Mouse (Mus musculus): ENCODE results near the gene Cetn4. TPM values are rescaled to one million over a fixed set of nuclear protein-coding genes. Genes with fewer than 3 reads are reported as not detected.

Cetn4 gene
- polyA plus RNA-seq, 1 experiment from 2014 or later, result 2.5 TPM

DNA sequence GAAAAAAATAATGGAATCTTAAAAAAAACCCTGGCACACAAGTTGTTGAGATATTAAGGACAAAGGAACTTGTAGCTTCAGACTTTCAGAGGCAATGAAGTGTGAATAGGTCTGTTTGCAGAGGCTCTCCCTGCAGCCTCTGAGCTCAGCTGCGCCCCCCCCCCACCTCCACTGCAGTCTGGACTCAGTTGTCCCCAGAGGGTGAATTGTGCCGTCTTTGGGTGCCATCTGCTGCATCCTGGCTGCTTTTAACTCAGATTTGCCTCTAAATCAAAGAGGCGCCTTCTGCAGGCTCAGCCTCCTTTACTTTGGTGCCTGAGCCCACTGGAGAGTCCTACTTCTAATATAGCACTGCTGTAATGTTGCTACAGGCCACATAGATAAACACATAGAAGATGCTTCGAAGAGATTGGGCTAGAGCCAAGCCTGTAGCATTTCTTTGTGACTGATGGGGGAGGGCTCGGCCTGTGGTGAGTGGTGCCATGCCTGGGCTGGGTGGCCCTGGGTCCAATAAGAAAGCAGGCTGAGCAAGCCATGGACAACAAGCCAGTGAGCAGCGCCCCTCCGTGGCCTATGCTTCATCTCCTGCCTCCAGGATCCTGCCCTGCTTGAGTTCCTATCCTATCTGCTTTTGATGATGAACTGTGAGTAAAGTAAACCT is 21.5 kb downstream of the Cetn4 start:
- Histone ChIP-seq H3K9me3 (ENCODE audit: control insufficient read depth, low read length) (no peaks in the 10 kb centered on the region), H3K4me1 (replicated peaks; ENCODE audit: control insufficient read depth, insufficient read depth, low read length) (no peaks in the 10 kb centered on the region), H3K9ac (ENCODE audit: low read length) (no peak overlapping the region), H3K27ac (ENCODE audit: low read depth, low read length) (no peak overlapping the region), H3K4me2 (ENCODE audit: low read depth, low read length, severe bottlenecking) (no peak overlapping the region), H3K27me3 (ENCODE audit: control insufficient read depth, insufficient read depth, low read length) (no peaks in the 10 kb centered on the region), H3K36me3 (ENCODE audit: control insufficient read depth, insufficient read depth, low read length) (no peaks in the 10 kb centered on the region), H3K4me3 (ENCODE audit: low read depth, low read length) (no peak overlapping the region)
- no peak for ATAC-seq (replicated peaks; ENCODE audit: low FRiP score)
- DNase-seq (ENCODE audit: low spot score), result no peak
- 71% methylated on average over 7 of the region's 7 CpGs for WGBS

- no peak overlapping the region for H3K4me3 ChIP-seq (ENCODE audit: low read depth, low read length)
- 92% methylated on average over 2 of the region's 2 CpGs for WGBS
- no peaks in the 10 kb centered on the region for H3K27me3 ChIP-seq (ENCODE audit: control insufficient read depth, insufficient read depth, low read length)
- no peaks in the 10 kb centered on the region for H3K36me3 ChIP-seq (ENCODE audit: control insufficient read depth, insufficient read depth, low read length)
- no peak overlapping the region for H3K4me2 ChIP-seq (ENCODE audit: low read depth, low read length, severe bottlenecking)
- no peak overlapping the region for H3K27ac ChIP-seq (ENCODE audit: low read depth, low read length)
- no peaks in the 10 kb centered on the region for H3K4me1 ChIP-seq (replicated peaks; ENCODE audit: control insufficient read depth, insufficient read depth, low read length)
- no peak overlapping the region for H3K9ac ChIP-seq (ENCODE audit: low read length)
- H3K9me3 ChIP-seq (ENCODE audit: control insufficient read depth, low read length), result no peaks in the 10 kb centered on the region
- DNase-seq (ENCODE audit: low spot score) (no peak), ATAC-seq (replicated peaks; ENCODE audit: low FRiP score) (no peak)
Measured at GRCm38 (mm10) chr3:37289237-37289636, 23.3 kb downstream of the Cetn4 start.

GRCm38 (mm10) chr3:37283234-37283633 is 29.3 kb downstream of the Cetn4 start:
- Histone ChIP-seq H3K27me3 (ENCODE audit: control insufficient read depth, insufficient read depth, low read length) (no peaks in the 10 kb centered on the region), H3K4me3 (ENCODE audit: low read depth, low read length) (no peak overlapping the region), H3K36me3 (ENCODE audit: control insufficient read depth, insufficient read depth, low read length) (no peaks in the 10 kb centered on the region), H3K9me3 (ENCODE audit: control insufficient read depth, low read length) (no peaks in the 10 kb centered on the region), H3K4me1 (replicated peaks; ENCODE audit: control insufficient read depth, insufficient read depth, low read length) (no peaks in the 10 kb centered on the region), H3K4me2 (ENCODE audit: low read depth, low read length, severe bottlenecking) (no peak overlapping the region), H3K27ac (ENCODE audit: low read depth, low read length) (no peak overlapping the region), H3K9ac (ENCODE audit: low read length) (no peak overlapping the region)
- 85% methylated on average over 4 of the region's 4 CpGs for WGBS
- ATAC-seq (replicated peaks; ENCODE audit: low FRiP score) (no peak), DNase-seq (ENCODE audit: low spot score) (no peak)

- ATAC-seq (replicated peaks; ENCODE audit: low FRiP score), result no peak
- Histone ChIP-seq H3K4me2 (ENCODE audit: low read depth, low read length, severe bottlenecking) (no peak overlapping the region), H3K36me3 (ENCODE audit: control insufficient read depth, insufficient read depth, low read length) (no peaks in the 10 kb centered on the region), H3K4me1 (replicated peaks; ENCODE audit: control insufficient read depth, insufficient read depth, low read length) (no peaks in the 10 kb centered on the region), H3K9ac (ENCODE audit: low read length) (no peak overlapping the region), H3K27ac (ENCODE audit: low read depth, low read length) (no peak overlapping the region), H3K4me3 (ENCODE audit: low read depth, low read length) (no peak overlapping the region), H3K27me3 (ENCODE audit: control insufficient read depth, insufficient read depth, low read length) (no peaks in the 10 kb centered on the region), H3K9me3 (ENCODE audit: control insufficient read depth, low read length) (no peaks in the 10 kb centered on the region)
- WGBS, result 86% methylated on average over 11 of the region's 11 CpGs
- no peak for DNase-seq (ENCODE audit: low spot score)
Measured at GRCm38 (mm10) chr3:37282299-37282922, 30.1 kb downstream of the Cetn4 start.

DNA sequence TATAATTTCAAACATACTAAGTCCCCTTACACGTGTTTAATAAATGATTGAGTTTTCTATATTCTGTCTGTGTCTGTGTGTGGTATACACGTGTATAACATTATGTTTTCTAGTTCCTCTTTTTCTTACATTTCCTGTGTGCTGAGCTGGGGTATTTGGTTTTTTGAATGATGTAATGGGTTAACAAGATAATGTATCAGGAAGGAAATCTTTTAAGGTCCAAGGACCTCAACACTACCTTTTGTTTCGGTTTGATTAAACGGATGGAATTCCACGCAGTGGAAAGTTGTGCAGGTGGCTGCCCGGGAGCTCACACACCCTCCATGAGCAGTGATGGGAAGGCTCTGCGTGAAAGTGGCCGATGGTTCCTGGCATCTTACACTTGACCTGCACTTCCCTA is 31.6 kb downstream of the Cetn4 start:
- Histone ChIP-seq H3K4me2 (ENCODE audit: low read depth, low read length, severe bottlenecking) (no peak overlapping the region), H3K9me3 (ENCODE audit: control insufficient read depth, low read length) (no peaks in the 10 kb centered on the region), H3K27me3 (ENCODE audit: control insufficient read depth, insufficient read depth, low read length) (no peaks in the 10 kb centered on the region), H3K36me3 (ENCODE audit: control insufficient read depth, insufficient read depth, low read length) (no peaks in the 10 kb centered on the region), H3K27ac (ENCODE audit: low read depth, low read length) (no peak overlapping the region), H3K4me1 (replicated peaks; ENCODE audit: control insufficient read depth, insufficient read depth, low read length) (no peaks in the 10 kb centered on the region), H3K9ac (ENCODE audit: low read length) (no peak overlapping the region), H3K4me3 (ENCODE audit: low read depth, low read length) (no peak overlapping the region)
- DNase-seq (ENCODE audit: low spot score) (no peak), ATAC-seq (replicated peaks; ENCODE audit: low FRiP score) (no peak)
- WGBS, result 72% methylated on average over 8 of the region's 8 CpGs

- WGBS, result 87% methylated on average over 1 of the region's 1 CpGs
- no peaks in the 10 kb centered on the region for H3K36me3 ChIP-seq (ENCODE audit: control insufficient read depth, insufficient read depth, low read length)
- H3K4me2 ChIP-seq (ENCODE audit: low read depth, low read length, severe bottlenecking), result no peak overlapping the region
- H3K9ac ChIP-seq (ENCODE audit: low read length), result no peak overlapping the region
- H3K9me3 ChIP-seq (ENCODE audit: control insufficient read depth, low read length), result no peaks in the 10 kb centered on the region
- H3K27me3 ChIP-seq (ENCODE audit: control insufficient read depth, insufficient read depth, low read length), result no peaks in the 10 kb centered on the region
- no peaks in the 10 kb centered on the region for H3K4me1 ChIP-seq (replicated peaks; ENCODE audit: control insufficient read depth, insufficient read depth, low read length)
- H3K27ac ChIP-seq (ENCODE audit: low read depth, low read length), result no peak overlapping the region
- no peak for DNase-seq (ENCODE audit: low spot score)
- no peak overlapping the region for H3K4me3 ChIP-seq (ENCODE audit: low read depth, low read length)
- ATAC-seq (replicated peaks; ENCODE audit: low FRiP score), result no peak
Measured at GRCm38 (mm10) chr3:37280221-37280620, 32.3 kb downstream of the Cetn4 start.

GRCm38 (mm10) chr3:37274661-37275060 is 37.8 kb downstream of the Cetn4 start:
- H3K36me3 ChIP-seq (ENCODE audit: control insufficient read depth, insufficient read depth, low read length), result no peaks in the 10 kb centered on the region
- 82% methylated on average over 6 of the region's 6 CpGs for WGBS
- no peak overlapping the region for H3K4me2 ChIP-seq (ENCODE audit: low read depth, low read length, severe bottlenecking)
- peak; percentile 7 for DNase-seq (ENCODE audit: low spot score)
- H3K27me3 ChIP-seq (ENCODE audit: control insufficient read depth, insufficient read depth, low read length), result no peaks in the 10 kb centered on the region
- H3K9ac ChIP-seq (ENCODE audit: low read length), result no peak overlapping the region
- H3K27ac ChIP-seq (ENCODE audit: low read depth, low read length), result no peak overlapping the region
- no peak overlapping the region for H3K4me3 ChIP-seq (ENCODE audit: low read depth, low read length)
- no peaks in the 10 kb centered on the region for H3K9me3 ChIP-seq (ENCODE audit: control insufficient read depth, low read length)
- H3K4me1 ChIP-seq (replicated peaks; ENCODE audit: control insufficient read depth, insufficient read depth, low read length), result no peaks in the 10 kb centered on the region
- ATAC-seq (replicated peaks; ENCODE audit: low FRiP score), result no peak

DNA sequence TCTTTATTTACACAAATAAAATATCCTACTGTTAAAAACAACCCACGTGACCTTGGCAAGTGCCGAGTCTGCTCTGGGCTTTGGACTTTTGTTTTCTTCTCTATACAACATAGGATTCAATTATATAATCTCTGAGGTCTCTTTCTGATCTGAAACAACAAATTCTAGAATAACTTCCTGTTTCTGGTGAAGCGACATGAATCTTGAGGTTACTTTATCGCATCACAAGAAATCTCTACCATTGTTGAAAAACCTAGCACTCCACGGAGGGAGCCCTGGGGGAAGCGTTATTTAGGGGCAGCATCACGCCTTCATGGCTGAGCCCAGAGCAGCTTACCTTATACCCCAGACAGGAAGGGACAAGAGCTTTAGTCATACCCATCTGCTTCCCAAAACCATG is 39.4 kb downstream of the Cetn4 start:
- WGBS, result 88% methylated on average over 7 of the region's 7 CpGs
- DNase-seq (ENCODE audit: low spot score), result no peak

GRCm38 (mm10) chr3:37271209-37271608 is 41.3 kb downstream of the Cetn4 start:
- DNase-seq (ENCODE audit: low spot score), result peak; percentile 62
- WGBS, result 8% methylated on average over 1 of the region's 1 CpGs
- no peaks in the 10 kb centered on the region for H3K36me3 ChIP-seq (ENCODE audit: control insufficient read depth, insufficient read depth, low read length)
- no peak overlapping the region for H3K4me3 ChIP-seq (ENCODE audit: low read depth, low read length)
- no peak for ATAC-seq (replicated peaks; ENCODE audit: low FRiP score)
- no peaks in the 10 kb centered on the region for H3K4me1 ChIP-seq (replicated peaks; ENCODE audit: control insufficient read depth, insufficient read depth, low read length)
- no peaks in the 10 kb centered on the region for H3K27me3 ChIP-seq (ENCODE audit: control insufficient read depth, insufficient read depth, low read length)
- no peak overlapping the region for H3K9ac ChIP-seq (ENCODE audit: low read length)
- H3K9me3 ChIP-seq (ENCODE audit: control insufficient read depth, low read length), result no peaks in the 10 kb centered on the region
- no peak overlapping the region for H3K27ac ChIP-seq (ENCODE audit: low read depth, low read length)
- H3K4me2 ChIP-seq (ENCODE audit: low read depth, low read length, severe bottlenecking), result no peak overlapping the region

More for the DNA sequence above, 39.4 kb downstream of the Cetn4 start:
- H3K36me3 ChIP-seq (ENCODE audit: control insufficient read depth, insufficient read depth, low read length), result no peaks in the 10 kb centered on the region
- H3K4me3 ChIP-seq (ENCODE audit: low read depth, low read length), result no peak overlapping the region
- H3K9ac ChIP-seq (ENCODE audit: low read length), result no peak overlapping the region
- H3K27ac ChIP-seq (ENCODE audit: low read depth, low read length), result no peak overlapping the region
- ATAC-seq (replicated peaks; ENCODE audit: low FRiP score), result no peak
- H3K9me3 ChIP-seq (ENCODE audit: control insufficient read depth, low read length), result no peaks in the 10 kb centered on the region
- no peaks in the 10 kb centered on the region for H3K27me3 ChIP-seq (ENCODE audit: control insufficient read depth, insufficient read depth, low read length)
- no peaks in the 10 kb centered on the region for H3K4me1 ChIP-seq (replicated peaks; ENCODE audit: control insufficient read depth, insufficient read depth, low read length)
- H3K4me2 ChIP-seq (ENCODE audit: low read depth, low read length, severe bottlenecking), result no peak overlapping the region
